Comparison of ENCODE assay signal across 9 mouse cellular contexts in the genomic region with DNA sequence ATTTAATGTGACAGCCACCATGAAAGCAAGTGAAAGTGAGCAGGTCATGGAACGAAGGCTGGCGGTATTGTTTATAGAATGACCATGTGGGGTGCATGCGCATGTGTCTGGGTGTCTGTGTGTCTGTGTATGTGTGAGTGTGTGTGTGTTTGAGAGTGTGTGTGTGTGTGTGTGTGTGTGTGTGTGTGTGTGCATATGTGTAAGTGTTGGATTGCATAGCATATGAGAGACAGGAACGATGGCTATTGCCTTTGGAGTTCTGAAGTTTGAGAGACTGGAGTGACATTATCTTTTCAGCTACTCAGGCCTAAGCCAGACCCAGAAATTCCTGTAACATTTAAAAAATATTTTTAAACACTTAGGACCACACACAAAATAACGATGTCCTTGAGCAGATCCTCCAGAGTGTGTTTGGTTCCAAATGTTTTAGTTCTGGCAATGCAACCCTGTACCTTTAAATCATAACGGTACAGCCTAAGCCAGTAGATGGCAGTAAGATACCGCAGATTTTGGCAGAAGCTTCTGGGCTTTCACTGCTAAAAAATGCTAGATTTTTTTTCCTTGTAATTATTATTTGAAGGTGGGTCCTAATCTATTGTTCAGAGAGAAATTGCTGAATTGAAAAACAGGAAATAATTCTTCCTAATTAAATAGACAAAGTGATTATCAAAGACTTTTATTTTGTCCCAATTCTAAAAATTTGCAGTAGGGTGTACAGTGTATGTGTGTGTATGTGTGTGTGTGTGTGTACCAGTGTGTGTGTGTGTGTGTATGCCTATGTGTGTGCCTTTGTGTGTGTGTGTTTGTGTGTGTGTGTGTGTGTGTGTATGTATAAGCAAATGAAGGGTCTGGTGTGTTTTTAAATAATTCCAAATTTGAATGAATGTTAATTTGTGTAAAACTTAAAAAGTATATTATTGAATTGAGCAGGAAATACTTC.
DNase-seq lines count a peak whose midpoint lies in the region; ATAC-seq and TF ChIP-seq lines count a peak whose summit lies in the region.
"Had no signal": no experiment of that assay in that cellular context is flagged by ENCODE, and none has a peak within 500 bp of the region (broad histone marks: within the 10 kb centered on the region; RNA-seq: fewer than 3 reads in every experiment).

No protein-coding gene starts in this region.

- H3K9ac ChIP-seq in neural tube, embryonic 14.5 days (replicated peaks; ENCODE audit: low read depth, low read length) = no peak overlapping the region

- no peaks in the 10 kb centered on the region for H3K27me3 ChIP-seq in neural tube, embryonic 14.5 days (ENCODE audit: control insufficient read depth, insufficient read depth, low read length)

- no peak overlapping the region for H3K27ac ChIP-seq in cortical plate, adult 2 months (ENCODE audit: insufficient read depth, low read length)
- no peak overlapping the region for H3K27ac ChIP-seq in neural tube, embryonic 14.5 days (ENCODE audit: low read depth, low read length)

- peak; percentile 54; the same call in 1 of the 2 replicates for TF ChIP-seq CTCF in cortical plate, adult 2 months (IDR thresholded peaks at IDR 0.05; ENCODE audit: extremely low read depth, insufficient read depth, low read length)

- intact Hi-C loops in left cerebral cortex, postnatal 10 days (cut with DNase I) = loop anchor here (2.0 kb wide), 2 partner anchors 1358 to 1388 kb away; no protein-coding TSS in a partner anchor

- 66% methylated on average over 7 of the region's 7 CpGs for WGBS in neural tube, embryonic 14.5 days

- peak; percentile 19 for DNase-seq in adrenal gland, adult 2 months
- DNase-seq in adrenal gland, postnatal 4 days (ENCODE audit: low spot score in 2 of 2) = no peak
- DNase-seq in 3T3-L1 (ENCODE audit: low read depth, low spot score) = peak; percentile 78
- peak; percentile 30 for DNase-seq in hindlimb bud, embryonic 11.5 days (ENCODE audit: extremely low spot score, low read depth, low spot score)
- peak; percentile 42 to 63 for DNase-seq in left cerebral cortex, postnatal 10 days (ENCODE audit: extremely low spot score in 1 of 2, low spot score in 2 of 2)
- no peak for DNase-seq in spleen, postnatal 36 days (ENCODE audit: low spot score in 2 of 2)

- H3K4me2 ChIP-seq in neural tube, embryonic 14.5 days (ENCODE audit: low read depth, low read length) = no peak overlapping the region

- peak; percentile 61; the same call in 1 of the 2 replicates for ATAC-seq in neural tube, embryonic 14.5 days (ENCODE audit: low read depth)

- no peaks in the 10 kb centered on the region for H3K4me1 ChIP-seq in cortical plate, adult 2 months (ENCODE audit: control insufficient read depth, insufficient read depth, low read length)
- no peaks in the 10 kb centered on the region for H3K4me1 ChIP-seq in neural tube, embryonic 14.5 days (ENCODE audit: control insufficient read depth, insufficient read depth, low read length)

- H3K36me3 ChIP-seq in neural tube, embryonic 14.5 days (ENCODE audit: control insufficient read depth, insufficient read depth, low read length) = no peaks in the 10 kb centered on the region

- H3K9me3 ChIP-seq in neural tube, embryonic 14.5 days (ENCODE audit: control insufficient read depth, low read length) = no peaks in the 10 kb centered on the region

- no peak overlapping the region for H3K4me3 ChIP-seq in cortical plate, adult 2 months (ENCODE audit: insufficient read depth, low read length)
- H3K4me3 ChIP-seq in neural tube, embryonic 14.5 days (ENCODE audit: low read depth, low read length) = no peak overlapping the region
- H3K4me3 ChIP-seq: erythroblast, embryonic 14.5 days had no signal

- no peak for TF ChIP-seq POLR2A in cortical plate, adult 2 months (IDR thresholded peaks at IDR 0.05; ENCODE audit: extremely low read depth, insufficient read depth, low read length)

Comparison
In these comparisons a context has a peak if more than half of its experiments do, and no peak if none do; other contexts are left out.
1. DNase-seq: peak in adrenal gland, adult 2 months (single experiment), 3T3-L1 (single experiment), hindlimb bud, embryonic 11.5 days (single experiment) and left cerebral cortex, postnatal 10 days (2 of 2); none in adrenal gland, postnatal 4 days (0 of 2) and spleen, postnatal 36 days (0 of 2).